Mouse (Mus musculus) urinary bladder, postnatal 36 days (tissue): Measurements from ENCODE around the gene Scrn1.

Experiments
- DNase-seq, 2 experiments: peaks; one replicate each; pipeline ENCODE4 v3.0.0; 2022; ENCODE audit warnings: low spot score in 2 of 2, mixed read lengths in 1 of 2

Gene Scrn1

GRCm38 (mm10) chr6:54475926-54476667 is 90.2 kb downstream of the Scrn1 start:
- no peak for DNase-seq

GRCm38 (mm10) chr6:54472846-54473715 is 93.2 kb downstream of the Scrn1 start:
- DNase-seq = peak in 1 of 2 experiments; percentile 23

DNA sequence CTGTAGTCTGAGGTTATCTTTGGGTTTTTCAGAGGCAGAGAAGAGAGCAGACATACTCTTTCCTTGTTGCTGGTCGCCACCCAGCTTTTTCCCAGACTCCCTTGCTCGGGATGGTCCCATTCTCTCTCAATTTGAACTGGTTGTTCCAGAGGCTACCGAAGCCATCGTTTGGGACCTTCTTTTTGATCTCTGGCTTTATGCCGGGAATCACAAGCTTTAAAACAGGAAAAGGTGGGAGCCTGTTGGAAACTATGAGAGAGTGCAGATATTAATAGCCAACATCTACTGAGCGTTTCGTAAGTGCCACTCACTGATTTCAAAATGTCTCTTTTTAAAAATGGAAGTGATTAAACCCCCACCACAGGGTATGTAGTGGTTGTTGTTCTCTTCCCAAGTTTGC is 94.4 kb downstream of the Scrn1 start:
- DNase-seq = no peak

- no peak for DNase-seq
Observed at GRCm38 (mm10) chr6:54467371-54467770, 98.9 kb downstream of the Scrn1 start.

- no peak for DNase-seq
Observed at GRCm38 (mm10) chr6:54464926-54465325, 101.4 kb downstream of the Scrn1 start.

DNA sequence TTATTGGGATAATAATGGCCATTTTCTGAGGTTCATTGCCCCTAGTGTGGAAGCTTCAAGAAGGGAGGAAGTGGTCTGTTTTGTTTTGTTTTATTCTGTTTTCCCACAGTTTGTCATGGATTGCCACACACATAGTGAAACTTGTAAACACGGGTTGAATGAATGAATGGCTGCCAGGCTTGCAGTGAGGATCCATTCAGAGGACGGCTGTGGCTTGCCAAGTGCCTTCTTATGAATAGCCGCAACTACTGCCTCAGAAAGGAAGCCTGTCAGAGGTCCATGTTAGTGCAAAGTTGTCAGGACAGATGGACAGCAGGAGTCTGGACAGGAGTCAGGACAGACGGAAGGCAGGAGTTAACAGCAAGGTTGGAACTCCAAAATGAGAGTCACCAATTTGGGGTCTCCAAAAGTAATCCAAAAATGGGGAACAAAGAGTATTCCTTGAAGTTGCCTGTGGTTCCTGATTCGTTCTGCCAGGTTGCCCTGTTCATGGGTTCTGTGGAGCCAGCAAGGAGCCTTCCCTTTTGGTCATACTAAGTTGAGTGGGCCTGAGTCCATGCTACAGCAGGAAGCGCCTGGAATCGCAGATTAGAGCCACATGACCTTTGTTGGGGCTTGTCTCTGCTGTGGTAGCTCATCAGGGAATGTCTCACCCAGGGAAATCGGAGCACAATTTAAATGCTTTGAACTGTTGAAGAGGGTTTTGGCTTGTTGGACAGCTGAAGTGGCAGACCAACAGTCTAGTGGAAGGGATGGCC is 102.4 kb downstream of the Scrn1 start:
- DNase-seq = peak in 1 of 2 experiments; percentile 15

- DNase-seq = no peak
Observed at GRCm38 (mm10) chr6:54462766-54463165, 103.5 kb downstream of the Scrn1 start.

DNA sequence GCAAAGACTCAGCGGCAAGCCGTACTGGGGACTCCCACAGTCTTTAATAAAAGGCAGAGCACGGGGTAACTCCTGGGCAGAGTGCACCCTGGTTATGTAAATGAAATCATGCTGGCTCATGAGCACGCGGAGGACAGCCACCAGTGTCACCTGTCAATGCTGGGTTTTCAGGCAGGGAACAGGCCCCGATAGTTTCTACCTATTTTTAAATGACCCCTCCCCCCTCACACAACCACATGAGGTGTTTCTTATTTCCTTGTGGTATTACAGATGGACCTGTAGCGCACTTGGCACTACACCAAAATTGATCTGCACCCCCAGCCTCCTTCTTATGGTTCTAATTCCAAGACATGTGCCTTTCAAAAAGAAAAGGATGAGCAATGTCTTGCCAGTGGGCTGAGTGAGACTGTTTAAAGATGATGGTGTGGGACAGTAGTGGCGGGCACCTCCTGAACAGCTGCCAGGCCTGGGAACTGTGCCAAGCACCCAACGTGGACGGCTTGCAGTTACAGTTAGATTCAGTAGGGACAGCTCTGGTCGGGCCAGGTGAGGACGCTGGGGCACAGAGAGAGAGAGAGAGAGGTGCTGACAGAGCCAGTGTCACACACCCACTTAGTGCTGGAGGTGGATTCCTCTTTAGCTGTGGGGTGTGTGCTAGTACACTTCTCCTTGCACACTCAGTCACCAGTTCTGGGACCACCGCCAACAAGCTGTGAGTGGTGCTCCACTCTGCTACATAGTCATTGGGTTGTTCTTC is 105.2 kb downstream of the Scrn1 start:
- DNase-seq = no peak

DNA sequence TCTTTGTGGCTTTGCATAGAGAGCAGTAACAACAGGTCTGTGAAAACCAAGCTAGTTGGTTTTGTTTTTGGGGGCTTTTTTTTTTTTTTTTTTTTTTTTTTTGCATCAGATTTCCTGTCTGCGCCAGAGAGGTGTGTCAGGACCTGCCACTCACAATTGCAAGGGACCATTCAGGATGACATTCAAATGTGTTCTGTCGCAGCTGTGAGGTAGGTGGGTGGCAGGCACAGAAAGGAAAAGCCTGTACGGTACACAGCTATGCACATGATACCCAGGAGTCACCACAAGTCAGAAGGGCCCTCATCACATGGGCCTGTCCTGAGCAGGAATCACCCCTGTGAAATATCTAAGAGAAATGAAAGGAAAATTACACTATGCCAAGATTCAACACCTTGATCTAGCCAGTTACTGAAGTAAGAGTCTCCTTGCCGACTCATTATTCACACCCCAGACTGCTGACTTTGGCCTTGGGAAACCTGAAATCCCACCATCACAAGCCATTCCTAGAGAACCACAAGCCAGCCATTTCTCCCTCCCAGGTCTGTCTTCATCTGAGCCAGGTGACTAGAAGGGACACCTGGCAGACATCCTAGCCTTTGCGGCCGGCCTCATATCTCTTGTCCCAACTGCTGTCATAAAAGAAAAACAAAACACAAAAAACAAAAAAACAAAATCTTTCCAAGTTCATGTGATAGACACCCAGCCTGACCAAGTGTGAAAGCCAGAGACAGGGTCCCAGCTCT is 105.9 kb downstream of the Scrn1 start:
- DNase-seq = no peak

GRCm38 (mm10) chr6:54459661-54460060 is 106.6 kb downstream of the Scrn1 start:
- no peak for DNase-seq
